Mouse (Mus musculus) ES-E14 (cell line): ENCODE results near the gene Scd3. TPM values are rescaled to one million over a fixed set of nuclear protein-coding genes. Genes with fewer than 3 reads are reported as not detected.
A peak's percentile ranks its signal among the peaks of the same experiment; 100 is the strongest.

Experiments
- DNase-seq: peaks from one replicate; pipeline ENCODE4 v3.0.0-alpha.2; 2013; ENCODE audit warnings: low read depth, low spot score
- H3K27ac ChIP-seq: 2 replicates; pipeline ENCODE4 v1.5.1; 2012; ENCODE audit warnings: low read depth, mild to moderate bottlenecking, low read length, moderate library complexity, mixed read lengths; ENCODE audit not compliant: poor library complexity, insufficient read depth, severe bottlenecking
- H3K36me3 ChIP-seq: 2 replicates; pipeline ENCODE4 v1.6.1; 2012; ENCODE audit warnings: mild to moderate bottlenecking, low read length, moderate library complexity, mixed read lengths; ENCODE audit not compliant: control insufficient read depth, poor library complexity, insufficient read depth, severe bottlenecking
- H3K4me1 ChIP-seq, 2 experiments: fragments of 150-350 bp in 1 of 2; sonication (generic) in 1 of 2; 2 replicates each; pipeline ENCODE4 v1.6.1; 2012; ENCODE audit warnings: low read length in 2 of 2, mild to moderate bottlenecking in 1 of 2, mixed read lengths in 1 of 2; ENCODE audit not compliant: control insufficient read depth in 2 of 2, insufficient read depth in 2 of 2, poor library complexity in 1 of 2
- H3K4me3 ChIP-seq, 2 experiments: fragments of 150-350 bp in 1 of 2; sonication (generic) in 1 of 2; 2 replicates each; pipeline ENCODE4 v1.5.1; 2012; ENCODE audit warnings: low read length in 2 of 2, low read depth in 1 of 2, mild to moderate bottlenecking in 1 of 2, mixed read lengths in 1 of 2; ENCODE audit not compliant: insufficient read depth in 1 of 2, poor library complexity in 1 of 2, severe bottlenecking in 1 of 2
- H3K9ac ChIP-seq: 2 replicates; pipeline ENCODE4 v1.6.1; 2012; ENCODE audit warnings: low read depth, mild to moderate bottlenecking, low read length, mixed read lengths; ENCODE audit not compliant: poor library complexity, insufficient read depth, severe bottlenecking
- H3K9me3 ChIP-seq: fragments of 150-350 bp; sonication (generic); 2 replicates; pipeline ENCODE4 v1.6.1; 2012; ENCODE audit warnings: low read depth, mild to moderate bottlenecking, low read length; ENCODE audit not compliant: control insufficient read depth, insufficient read depth
- CHD2 ChIP-seq: IDR thresholded peaks from 2 replicates; pipeline ENCODE4 v1.6.1; 2014; ENCODE audit warnings: mild to moderate bottlenecking, low read depth, low read length, inconsistent platforms
- HCFC1 ChIP-seq: IDR thresholded peaks from 2 replicates; pipeline ENCODE4 v1.6.1; 2012; ENCODE audit warnings: low read length, inconsistent platforms, borderline replicate concordance; ENCODE audit not compliant: insufficient read depth
- MAFK ChIP-seq: IDR thresholded peaks from 2 replicates; pipeline ENCODE4 v1.6.1; 2014; ENCODE audit warnings: mild to moderate bottlenecking, low read depth, low read length, inconsistent platforms; ENCODE audit not compliant: insufficient read depth
- ZC3H11A ChIP-seq: IDR thresholded peaks from 2 replicates; pipeline ENCODE4 v1.6.1; 2012; ENCODE audit warnings: low read depth, mild to moderate bottlenecking, inconsistent platforms, low read length, borderline replicate concordance
- ZNF384 ChIP-seq: IDR thresholded peaks from 2 replicates; pipeline ENCODE4 v1.6.1; 2012; ENCODE audit warnings: low read depth, low read length, inconsistent platforms
- in situ Hi-C, 2 experiments: fragments of 600-800 bp; cut with MboI; formaldehyde crosslinking; loops; one replicate each; pipeline ENCODE4 v1.15.1; 2025; ENCODE audit warnings: low sequenced_read_pairs in 2 of 2, inconsistent platforms in 1 of 2; ENCODE audit not compliant: unreplicated experiment in 2 of 2
- total RNA-seq: library from RNA; depleted of rRNA; stranded (reverse); fragments of 300-350 nt; gene quantifications from 2 replicates; pipeline ENCODE4 v1.2.3, GENCODE M21; 2012; rRNA removed

Gene Scd3
- 2.5 and 2.9 TPM in 2 replicates for total RNA-seq

DNA sequence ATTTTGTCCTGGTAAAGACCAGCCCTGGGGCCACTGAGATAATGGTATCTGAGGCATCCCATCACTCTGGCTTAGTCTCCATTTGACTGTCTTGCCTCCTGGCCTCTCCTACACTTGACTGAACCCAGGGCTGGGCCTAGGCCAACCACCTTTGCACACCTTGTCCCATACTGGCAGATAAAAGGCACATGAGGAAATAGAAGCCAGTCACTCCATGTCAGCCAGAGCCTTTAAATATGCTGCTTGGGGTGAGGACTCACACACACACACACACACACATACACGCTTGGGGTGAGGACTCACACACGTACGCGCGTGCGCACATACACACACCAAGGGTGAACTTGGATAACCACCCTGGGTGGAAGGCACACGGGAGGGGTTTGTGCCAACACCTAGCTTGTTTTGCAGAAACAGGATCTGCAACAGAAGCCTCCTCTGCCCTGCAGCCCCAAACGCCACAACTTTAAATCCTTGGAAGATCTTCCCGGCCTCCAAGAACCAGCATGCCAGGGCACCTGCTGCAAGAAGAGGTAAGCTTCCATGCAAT lies at the start of gene Scd3:
Gene Scd3, plus strand, starts transcription at position 255 of the 550 bp plus-strand sequence.
- Histone ChIP-seq H3K9ac (no peak within 1 kb of the TSS), H3K4me3 (no peak within 1 kb of the TSS), H3K27ac (no peak within 1 kb of the TSS), H3K4me1 (no peaks in the 10 kb centered on the region; a peak in 1 of 4 replicates), H3K36me3 (no peaks in the 10 kb centered on the region), H3K9me3 (no peaks in the 10 kb centered on the region)
- DNase-seq, result no peak
- TF ChIP-seq CHD2, result no peak
- no peak for TF ChIP-seq ZNF384
- TF ChIP-seq HCFC1, result no peak
- no peak for TF ChIP-seq ZC3H11A
- no peak for TF ChIP-seq MAFK
- in situ Hi-C loops, result no loop called here

DNA sequence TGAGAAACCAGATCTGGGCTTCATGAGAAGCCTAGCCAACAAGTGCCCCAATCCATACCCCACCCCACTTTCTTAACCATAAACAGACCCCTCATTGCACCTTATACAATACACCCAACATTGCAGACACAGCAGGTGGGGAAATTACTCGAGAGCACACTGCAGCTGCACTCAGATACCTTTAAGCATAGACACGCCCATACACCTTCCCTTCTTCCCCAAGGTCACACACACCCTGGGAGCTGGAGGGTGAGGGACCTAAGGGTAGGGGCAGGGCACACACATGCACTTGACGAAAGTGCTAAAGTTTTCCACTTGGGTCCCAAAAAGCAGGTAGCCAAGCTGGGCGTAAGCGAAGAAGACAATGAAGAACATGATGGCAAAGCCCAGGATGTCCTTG lies 49.3 kb upstream of the Scd3 start:
- DNase-seq, result no peak
- Histone ChIP-seq H3K4me1 (peaks cover 0 to 9% of the 10 kb centered on the region in 2 experiments; a peak in 2 of 4 replicates), H3K36me3 (no peaks in the 10 kb centered on the region), H3K9me3 (no peaks in the 10 kb centered on the region), H3K9ac (no peak overlapping the region), H3K27ac (no peak overlapping the region), H3K4me3 (no peak overlapping the region)
- TF ChIP-seq HCFC1, result no peak
- no peak for TF ChIP-seq ZNF384
- no peak for TF ChIP-seq CHD2
- TF ChIP-seq ZC3H11A, result no peak
- no peak for TF ChIP-seq MAFK
- in situ Hi-C loops, result no loop called here

DNA sequence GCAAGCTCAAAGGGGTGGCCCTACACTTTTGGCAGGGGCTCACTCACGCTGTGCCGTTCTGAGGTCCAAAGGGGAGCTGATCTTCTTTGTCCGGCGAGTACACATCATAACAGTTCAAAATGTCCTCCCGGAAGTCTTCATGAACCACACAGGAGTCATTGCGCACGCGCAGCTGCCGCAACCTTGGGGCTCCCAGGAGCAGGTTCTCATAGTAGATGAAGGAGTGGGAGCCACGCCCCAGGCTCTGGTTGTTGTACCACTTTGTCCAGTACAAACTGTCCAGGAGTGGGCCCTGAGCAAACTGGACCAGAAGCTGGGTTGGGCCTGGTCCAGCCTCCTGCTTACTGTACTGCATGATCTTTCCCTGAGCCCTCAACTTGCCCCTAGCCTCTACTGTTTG lies 46.1 kb upstream of the Scd3 start:
- TF ChIP-seq CHD2 (no peak), ZC3H11A (no peak), ZNF384 (no peak), MAFK (no peak), HCFC1 (no peak)
- H3K4me1 ChIP-seq, result peaks cover 0 to 9% of the 10 kb centered on the region in 2 experiments; a peak in 2 of 4 replicates
- H3K36me3 ChIP-seq, result no peaks in the 10 kb centered on the region
- H3K9ac ChIP-seq, result no peak overlapping the region
- no peak for DNase-seq
- no peaks in the 10 kb centered on the region for H3K9me3 ChIP-seq
- H3K4me3 ChIP-seq, result no peak overlapping the region
- no peak overlapping the region for H3K27ac ChIP-seq
- in situ Hi-C loops, result no loop called here

DNA sequence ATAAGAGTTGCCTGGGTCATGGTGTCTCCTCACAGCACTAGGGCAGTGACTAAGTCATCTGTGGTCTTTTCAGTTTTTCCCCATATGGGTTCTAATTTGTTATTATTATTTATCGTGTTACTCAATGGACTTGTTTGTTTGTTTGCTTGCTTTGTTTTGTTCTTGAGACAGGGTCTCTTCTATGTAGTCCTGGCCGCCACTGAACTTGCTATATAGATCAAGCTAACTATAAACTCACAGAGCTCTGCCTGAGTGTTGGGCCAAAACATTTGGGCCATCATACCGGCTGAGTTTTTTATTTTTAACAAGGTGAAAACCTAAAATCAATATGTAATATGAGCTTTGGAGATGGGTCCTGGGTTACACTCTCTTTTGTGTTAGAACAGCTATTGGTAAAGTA lies 43.7 kb upstream of the Scd3 start:
- Histone ChIP-seq H3K36me3 (no peaks in the 10 kb centered on the region), H3K9ac (no peak overlapping the region), H3K27ac (no peak overlapping the region), H3K4me3 (no peak overlapping the region), H3K9me3 (no peaks in the 10 kb centered on the region), H3K4me1 (peaks cover 0 to 4% of the 10 kb centered on the region in 2 experiments; a peak in 1 of 4 replicates)
- DNase-seq, result no peak
- TF ChIP-seq MAFK, result no peak
- no peak for TF ChIP-seq ZC3H11A
- no peak for TF ChIP-seq HCFC1
- TF ChIP-seq ZNF384, result no peak
- TF ChIP-seq CHD2, result no peak
- in situ Hi-C loops, result no loop called here

DNA sequence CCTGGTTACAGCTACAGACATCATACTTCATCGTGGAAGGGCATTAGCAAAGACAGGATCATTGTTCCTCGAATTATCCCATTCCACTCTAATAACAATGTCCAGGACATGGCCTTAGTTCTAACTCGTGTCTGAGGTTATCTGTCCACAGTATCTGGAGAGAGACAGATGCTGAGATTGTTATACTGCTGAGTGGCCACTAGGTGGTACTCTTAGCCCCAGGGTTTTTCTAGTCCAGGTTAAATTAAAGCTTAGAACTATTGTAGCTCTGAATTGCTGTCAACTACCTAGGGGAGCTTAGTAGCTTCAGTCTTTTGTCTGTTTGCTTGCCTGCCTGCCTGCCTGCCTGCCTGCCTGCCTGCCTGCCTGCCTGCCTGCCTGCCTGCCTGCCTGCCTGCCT lies 41.6 kb upstream of the Scd3 start:
- no peak for TF ChIP-seq ZNF384
- no peak for TF ChIP-seq CHD2
- TF ChIP-seq MAFK, result no peak
- no peak for TF ChIP-seq HCFC1
- in situ Hi-C loops, result no loop called here
- Histone ChIP-seq H3K36me3 (no peaks in the 10 kb centered on the region), H3K4me3 (no peak overlapping the region), H3K9me3 (no peaks in the 10 kb centered on the region), H3K4me1 (no peaks in the 10 kb centered on the region), H3K9ac (no peak overlapping the region), H3K27ac (0 out of 2 replicates have a peak overlapping the region, but pooled peaks have one; percentile 22)
- DNase-seq, result no peak
